Mouse (Mus musculus): ENCODE data around the gene Gm10717.
"Not testable (repeated sequence)": the region's sequence is repeated elsewhere in the genome, so short reads cannot be mapped to it uniquely, and the experiment has no call there.

The Gm10717 gene

GRCm38 (mm10) chr9:3023985-3024648 is 1.1 kb upstream of the Gm10717 start:
- not testable (repeated sequence) for DNase-seq (ENCODE audit: extremely low read depth, insufficient read length, low spot score)

DNA sequence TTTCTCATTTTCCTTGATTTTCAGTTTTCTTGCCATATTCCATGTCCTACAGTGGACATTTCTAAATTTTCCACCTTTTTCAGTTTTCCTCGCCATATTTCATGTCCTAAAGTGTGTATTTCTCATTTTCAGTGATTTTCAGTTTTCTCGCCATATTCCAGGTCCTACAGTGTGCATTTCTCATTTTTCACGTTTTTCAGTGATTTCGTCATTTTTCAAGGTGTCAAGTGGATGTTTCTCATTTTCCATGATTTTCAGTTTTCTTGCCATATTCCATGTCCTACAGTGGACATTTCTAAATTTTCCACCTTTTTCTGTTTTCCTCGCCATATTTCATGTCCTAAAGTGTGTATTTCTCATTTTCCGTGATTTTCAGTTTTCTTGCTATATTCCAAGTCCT is 436 bp downstream of the Gm10717 start:
- not testable (repeated sequence) for DNase-seq (ENCODE audit: extremely low read depth, insufficient read length, low spot score)

GRCm38 (mm10) chr9:3026136-3026535 is 919 bp downstream of the Gm10717 start:
- not testable (repeated sequence) for DNase-seq (ENCODE audit: extremely low read depth, insufficient read length, low spot score)

GRCm38 (mm10) chr9:3026741-3027140 is 1.5 kb downstream of the Gm10717 start:
- DNase-seq (ENCODE audit: extremely low read depth, insufficient read length, low spot score), result not testable (repeated sequence)

DNA sequence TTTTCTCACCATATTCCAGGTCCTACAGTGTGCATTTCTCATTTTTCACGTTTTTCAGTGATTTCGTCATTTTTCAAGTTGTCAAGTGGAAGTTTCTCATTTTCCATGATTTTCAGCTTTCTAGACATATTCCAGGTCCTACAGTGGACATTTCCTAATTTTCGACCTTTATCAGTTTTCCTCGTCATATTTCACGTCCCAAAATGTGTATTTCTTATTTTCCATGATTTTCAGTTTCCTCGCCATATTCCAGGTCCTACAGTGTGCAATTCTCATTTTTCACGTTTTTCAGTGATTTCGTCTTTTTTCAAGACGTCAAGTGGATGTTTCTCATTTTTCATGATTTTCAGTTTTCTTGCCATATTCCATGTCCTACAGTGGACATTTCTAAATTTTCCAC is 2.0 kb downstream of the Gm10717 start:
- DNase-seq (ENCODE audit: extremely low read depth, insufficient read length, low spot score), result peak; percentile 55

DNA sequence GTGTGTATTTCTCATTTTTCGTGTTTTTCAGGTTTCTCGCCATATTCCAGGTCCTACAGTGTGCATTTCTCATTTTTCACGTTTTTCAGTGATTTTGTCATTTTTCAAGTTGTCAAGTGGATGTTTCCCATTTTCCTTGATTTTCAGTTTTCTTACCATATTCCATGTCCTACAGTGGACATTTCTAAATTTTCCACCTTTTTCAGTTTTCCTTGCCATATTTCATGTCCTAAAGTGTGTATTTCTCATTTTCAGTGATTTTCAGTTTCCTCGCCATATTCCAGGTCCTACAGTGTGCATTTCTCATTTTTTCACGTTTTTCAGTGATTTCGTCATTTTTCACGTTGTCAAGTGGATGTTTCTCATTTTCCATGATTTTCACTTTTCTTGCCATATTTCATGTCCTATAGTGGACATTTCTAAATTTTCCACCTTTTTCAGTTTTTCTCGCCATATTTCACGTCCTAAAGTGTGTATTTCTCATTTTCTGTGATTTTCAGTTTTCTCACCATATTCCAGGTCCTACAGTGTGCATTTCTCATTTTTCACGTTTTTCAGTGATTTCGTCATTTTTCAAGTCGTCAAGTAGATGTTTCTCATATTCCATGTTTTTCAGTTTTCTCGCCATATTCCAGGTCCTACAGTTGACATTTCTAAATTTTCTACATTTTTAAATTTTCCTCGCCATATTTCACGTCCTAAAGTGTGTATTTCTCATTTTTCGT is 4.2 kb downstream of the Gm10717 start:
- DNase-seq (ENCODE audit: extremely low read depth, insufficient read length, low spot score), result not testable (repeated sequence)

- DNase-seq (ENCODE audit: extremely low read depth, insufficient read length, low spot score), result peak; percentile 74
Measured at GRCm38 (mm10) chr9:3030677-3031318, 5.6 kb downstream of the Gm10717 start.

DNA sequence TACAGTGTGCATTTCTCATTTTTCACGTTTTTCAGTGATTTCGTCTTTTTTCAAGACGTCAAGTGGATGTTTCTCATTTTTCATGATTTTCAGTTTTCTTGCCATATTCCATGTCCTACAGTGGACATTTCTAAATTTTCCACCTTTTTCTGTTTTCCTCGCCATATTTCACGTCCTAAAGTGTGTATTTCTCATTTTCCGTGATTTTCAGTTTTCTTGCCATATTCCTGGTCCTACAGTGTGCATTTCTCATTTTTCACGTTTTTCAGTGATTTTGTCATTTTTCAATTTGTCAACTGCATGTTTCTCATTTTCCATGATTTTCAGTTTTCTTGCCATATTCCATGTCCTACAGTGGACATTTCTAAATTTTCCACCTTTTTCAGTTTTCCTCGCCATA is 9.1 kb downstream of the Gm10717 start, which contains the start of gene Gm17535:
Gene Gm17535 (plus strand): TSS at position 301 of the 400 bp plus-strand sequence.
- DNase-seq (ENCODE audit: extremely low read depth, insufficient read length, low spot score), result not testable (repeated sequence)

DNA sequence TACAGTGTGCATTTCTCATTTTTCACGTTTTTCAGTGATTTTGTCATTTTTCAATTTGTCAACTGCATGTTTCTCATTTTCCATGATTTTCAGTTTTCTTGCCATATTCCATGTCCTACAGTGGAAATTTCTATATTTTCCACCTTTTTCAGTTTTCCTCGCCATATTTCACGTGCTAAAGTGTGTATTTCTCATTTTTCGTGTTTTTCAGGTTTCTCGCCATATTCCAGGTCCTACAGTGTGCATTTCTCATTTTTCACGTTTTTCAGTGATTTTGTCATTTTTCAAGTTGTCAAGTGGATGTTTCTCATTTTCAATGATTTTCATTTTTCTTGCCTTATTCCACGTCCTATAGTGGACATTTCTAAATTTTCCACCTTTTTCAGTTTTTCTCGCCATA is 11.4 kb downstream of the Gm10717 start, which contains the start of gene Gm10715:
Gene Gm10715 (plus strand): TSS at position 301 of the 400 bp plus-strand sequence.
- not testable (repeated sequence) for DNase-seq (ENCODE audit: extremely low read depth, insufficient read length, low spot score)

- peak; percentile 20 for DNase-seq (ENCODE audit: extremely low read depth, insufficient read length, low spot score)
Measured at GRCm38 (mm10) chr9:3038161-3038560, 12.9 kb downstream of the Gm10717 start.
